Mouse (Mus musculus): Measurements from ENCODE around the gene Rrp9.

The Rrp9 gene

GRCm38 (mm10) chr9:106475663-106476001 lies at the start of gene Rrp9:
TSS of gene Rrp9 (plus strand) at chr9:106475963.
- DNase-seq, result peak; percentile 2

- no peak for DNase-seq
These were observed 47.0 kb upstream of the Rrp9 start for GRCm38 (mm10) chr9:106428719-106429220.

- peak; percentile 97 for DNase-seq
These were observed 46.3 kb upstream of the Rrp9 start, which contains the start of gene Rpl29 for GRCm38 (mm10) chr9:106429221-106430014. TSS of gene Rpl29 (plus strand) at chr9:106429454.

- no peak for DNase-seq
These were observed 45.8 kb upstream of the Rrp9 start for GRCm38 (mm10) chr9:106430015-106430264.

GRCm38 (mm10) chr9:106433389-106433788 lies 42.4 kb upstream of the Rrp9 start:
- DNase-seq, result no peak

GRCm38 (mm10) chr9:106436566-106436965 lies 39.2 kb upstream of the Rrp9 start:
- DNase-seq, result no peak

- no peak for DNase-seq
These were observed 33.1 kb upstream of the Rrp9 start for GRCm38 (mm10) chr9:106442680-106443079.

- DNase-seq, result no peak
These were observed 30.9 kb upstream of the Rrp9 start for GRCm38 (mm10) chr9:106444836-106445235.

- DNase-seq, result peak; percentile 94
These were observed 28.4 kb upstream of the Rrp9 start, which contains the start of the genes Abhd14b and Abhd14a for GRCm38 (mm10) chr9:106447348-106447747. TSS of gene Abhd14b (plus strand) at chr9:106447459. TSS of gene Abhd14a (minus strand) at chr9:106447678.

GRCm38 (mm10) chr9:106447951-106448350 lies 27.8 kb upstream of the Rrp9 start:
- no peak for DNase-seq

GRCm38 (mm10) chr9:106448498-106449031 lies 27.2 kb upstream of the Rrp9 start:
- peak; percentile 81 for DNase-seq

GRCm38 (mm10) chr9:106449947-106450346 lies 25.8 kb upstream of the Rrp9 start:
- DNase-seq, result no peak

- DNase-seq, result peak; percentile 55
These were observed 25.1 kb upstream of the Rrp9 start for GRCm38 (mm10) chr9:106450661-106451060.

- DNase-seq, result no peak
These were observed 24.5 kb upstream of the Rrp9 start for GRCm38 (mm10) chr9:106451298-106451697.

- no peak for DNase-seq
These were observed 23.9 kb upstream of the Rrp9 start for GRCm38 (mm10) chr9:106451899-106452298.

- no peak for DNase-seq
These were observed 23.4 kb upstream of the Rrp9 start for GRCm38 (mm10) chr9:106452351-106452750.

GRCm38 (mm10) chr9:106452821-106453220 lies 22.9 kb upstream of the Rrp9 start:
- DNase-seq, result no peak

GRCm38 (mm10) chr9:106453271-106454070 lies 22.3 kb upstream of the Rrp9 start, which contains the start of gene Pcbp4:
TSS of gene Pcbp4 (plus strand) at chr9:106453291.
- DNase-seq, result peak; percentile 67

GRCm38 (mm10) chr9:106454071-106454761 lies 21.5 kb upstream of the Rrp9 start:
- DNase-seq, result no peak

- DNase-seq, result no peak
These were observed 20.7 kb upstream of the Rrp9 start for GRCm38 (mm10) chr9:106454888-106455681.

- DNase-seq, result no peak
These were observed 19.2 kb upstream of the Rrp9 start for GRCm38 (mm10) chr9:106456325-106457162.
